Mouse (Mus musculus) adrenal gland, postnatal 4 days (tissue): ENCODE results near the gene Trim47. TPM values are rescaled to one million over a fixed set of nuclear protein-coding genes. Genes with fewer than 3 reads are reported as not detected.

Experiments used
- DNase-seq, 2 experiments: peaks; one replicate each; pipeline ENCODE4 v3.0.0; 2021 to 2022; ENCODE audit warnings: low spot score in 2 of 2, mixed read lengths in 2 of 2
- total RNA-seq, 2 experiments: library from RNA; stranded (reverse); gene quantifications; 2 replicates each; pipeline ENCODE4 v1.2.3; 2021

Trim47 gene
- total RNA-seq, 2 experiments from 2014 or later: 21.3 to 23.9 TPM

DNA sequence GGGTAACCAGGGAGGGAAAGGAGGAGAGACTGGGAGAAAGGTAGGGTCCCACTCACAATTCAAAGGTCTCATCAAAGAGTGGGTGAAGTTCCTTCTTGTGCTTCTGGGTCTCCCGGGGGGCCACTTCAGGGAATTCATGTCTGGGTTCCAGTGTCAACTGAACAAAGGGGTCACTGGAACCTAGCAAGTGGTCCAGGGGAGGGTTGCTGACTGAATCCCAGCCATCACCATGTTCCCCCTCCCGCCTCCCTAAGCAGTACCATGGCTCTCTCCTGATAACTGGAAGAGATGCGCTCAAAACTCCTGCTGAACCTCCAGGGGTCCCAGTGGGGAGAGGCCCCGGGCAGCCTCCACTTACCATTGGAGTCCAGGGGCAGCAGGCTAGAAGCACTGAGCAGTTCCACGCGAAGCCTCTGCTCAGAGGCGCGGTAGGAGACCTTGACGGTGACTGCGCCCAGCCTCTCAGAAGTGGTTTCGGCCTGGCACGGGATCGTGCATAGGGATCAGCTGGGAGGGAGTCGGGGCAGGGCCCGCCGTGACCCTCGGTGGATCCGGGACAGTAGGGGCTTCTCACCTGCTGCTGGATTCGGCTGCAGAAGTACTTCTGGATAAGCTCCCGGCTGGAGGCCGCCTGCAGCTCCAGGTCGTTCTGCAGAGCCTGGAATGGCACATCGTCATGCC, 62.7 kb downstream of the Trim47 start:
- DNase-seq: no peak

DNA sequence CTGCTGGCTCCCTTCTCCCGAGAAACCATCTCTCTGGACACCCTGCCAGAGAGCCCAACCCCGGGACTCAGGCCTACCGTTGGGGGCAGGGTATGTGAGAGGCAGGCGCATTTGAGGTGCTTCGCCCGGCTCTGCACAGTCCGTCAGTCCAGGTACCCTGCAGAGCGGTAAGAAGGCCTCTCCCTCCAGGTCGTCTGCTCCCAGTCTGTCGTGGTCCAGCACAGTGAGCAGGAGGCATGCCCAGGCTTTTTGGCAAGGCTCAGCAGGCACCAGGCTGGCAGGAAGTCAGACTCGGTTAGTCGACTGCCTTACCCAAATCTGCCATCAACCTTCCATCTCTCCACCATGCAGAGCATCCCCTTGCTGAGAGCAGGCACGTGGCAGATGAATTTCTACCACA, 63.4 kb downstream of the Trim47 start:
- DNase-seq: no peak

DNA sequence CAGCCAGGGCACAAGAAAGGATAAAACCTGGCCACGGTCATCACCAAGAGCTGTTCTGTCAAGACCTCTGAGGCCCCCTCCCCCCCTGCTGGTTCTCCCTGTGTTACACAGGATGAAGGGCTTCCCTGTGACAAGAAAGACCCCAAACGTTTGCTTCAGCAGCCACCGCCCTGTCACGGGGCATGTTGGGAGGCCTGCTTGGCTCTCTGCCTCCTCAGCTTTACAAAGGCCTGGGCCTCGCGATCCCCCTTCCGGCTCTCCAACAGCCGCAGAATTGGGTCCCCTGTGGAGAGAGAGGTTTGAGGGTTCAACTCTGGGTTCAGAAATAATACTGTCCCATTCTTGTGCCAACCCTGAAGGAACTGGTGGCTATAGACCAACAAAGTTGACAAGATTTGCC, 64.5 kb downstream of the Trim47 start:
- no peak for DNase-seq

DNA sequence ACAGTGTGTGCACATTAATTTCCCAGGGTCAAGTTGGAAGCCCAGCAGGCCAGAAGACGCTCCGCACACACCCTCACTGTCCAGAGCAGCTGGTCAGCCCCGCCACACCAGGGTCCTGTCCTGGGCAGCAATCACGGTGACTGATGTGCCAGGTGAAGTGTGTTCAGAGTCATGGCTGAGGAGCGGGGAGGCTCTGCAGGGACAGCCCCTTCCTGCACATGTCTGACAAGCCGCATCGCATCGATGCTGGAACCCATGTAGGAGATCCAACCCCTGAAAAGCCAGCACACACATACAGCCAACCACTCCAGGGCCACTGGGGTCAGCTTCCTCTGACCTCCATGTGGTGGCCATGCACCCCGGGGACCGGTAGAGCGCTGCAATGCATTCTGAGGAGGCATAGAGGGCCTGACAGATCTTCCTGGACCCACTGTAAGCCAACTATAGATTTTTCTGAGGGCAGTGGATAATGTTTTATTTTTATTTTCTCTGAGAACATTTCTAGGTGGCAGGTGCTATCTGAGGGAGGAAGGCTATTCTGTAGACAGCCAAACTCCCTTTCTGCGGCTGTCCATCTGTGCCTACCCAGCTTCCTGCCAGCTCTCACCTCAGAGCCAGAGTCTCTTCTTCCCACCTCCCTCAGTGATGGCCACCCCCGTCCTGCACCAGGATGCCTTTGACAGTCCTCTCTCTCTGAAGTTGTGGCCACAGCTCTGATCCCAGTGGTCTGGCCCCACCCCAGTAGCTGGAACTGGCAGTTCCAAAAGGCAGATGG, 65.2 kb downstream of the Trim47 start:
- DNase-seq: no peak

DNA sequence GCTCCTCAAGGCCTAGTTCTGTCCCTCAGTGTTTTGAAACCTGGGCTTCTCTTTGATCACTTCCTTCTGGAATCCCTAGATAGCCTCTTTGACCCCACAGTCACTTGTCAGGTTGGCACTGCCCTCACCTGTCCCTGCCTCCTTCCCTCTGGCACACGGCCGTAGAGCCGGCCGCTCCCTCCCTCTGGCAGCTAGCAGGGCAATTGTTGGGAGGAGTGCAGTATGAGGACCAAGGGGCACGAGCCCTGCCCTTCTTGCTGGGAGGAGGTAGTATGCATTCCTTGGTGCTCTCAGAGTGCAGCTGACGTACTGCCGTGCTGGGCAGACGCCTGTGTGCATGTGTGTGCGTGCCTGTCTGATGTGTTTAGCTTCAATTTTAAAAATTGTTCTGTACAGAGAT, 66.4 kb downstream of the Trim47 start:
- DNase-seq: no peak

DNA sequence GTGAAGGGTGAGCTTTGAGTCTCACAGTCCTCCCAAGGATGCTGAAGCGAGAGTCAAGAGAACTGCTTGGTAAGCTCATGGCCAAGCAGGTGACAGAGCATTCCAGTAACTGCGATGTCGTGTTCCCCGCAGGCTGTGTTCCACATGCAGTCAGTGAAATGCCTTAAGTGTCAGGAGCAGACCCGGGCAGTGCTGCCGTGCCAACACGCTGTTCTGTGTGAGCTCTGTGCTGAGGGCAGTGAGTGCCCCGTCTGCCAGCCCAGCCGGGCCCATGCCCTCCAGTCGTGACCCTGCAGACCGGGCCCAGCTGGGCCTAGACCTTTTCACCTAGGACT, 67.4 kb downstream of the Trim47 start:
- no peak for DNase-seq

DNA sequence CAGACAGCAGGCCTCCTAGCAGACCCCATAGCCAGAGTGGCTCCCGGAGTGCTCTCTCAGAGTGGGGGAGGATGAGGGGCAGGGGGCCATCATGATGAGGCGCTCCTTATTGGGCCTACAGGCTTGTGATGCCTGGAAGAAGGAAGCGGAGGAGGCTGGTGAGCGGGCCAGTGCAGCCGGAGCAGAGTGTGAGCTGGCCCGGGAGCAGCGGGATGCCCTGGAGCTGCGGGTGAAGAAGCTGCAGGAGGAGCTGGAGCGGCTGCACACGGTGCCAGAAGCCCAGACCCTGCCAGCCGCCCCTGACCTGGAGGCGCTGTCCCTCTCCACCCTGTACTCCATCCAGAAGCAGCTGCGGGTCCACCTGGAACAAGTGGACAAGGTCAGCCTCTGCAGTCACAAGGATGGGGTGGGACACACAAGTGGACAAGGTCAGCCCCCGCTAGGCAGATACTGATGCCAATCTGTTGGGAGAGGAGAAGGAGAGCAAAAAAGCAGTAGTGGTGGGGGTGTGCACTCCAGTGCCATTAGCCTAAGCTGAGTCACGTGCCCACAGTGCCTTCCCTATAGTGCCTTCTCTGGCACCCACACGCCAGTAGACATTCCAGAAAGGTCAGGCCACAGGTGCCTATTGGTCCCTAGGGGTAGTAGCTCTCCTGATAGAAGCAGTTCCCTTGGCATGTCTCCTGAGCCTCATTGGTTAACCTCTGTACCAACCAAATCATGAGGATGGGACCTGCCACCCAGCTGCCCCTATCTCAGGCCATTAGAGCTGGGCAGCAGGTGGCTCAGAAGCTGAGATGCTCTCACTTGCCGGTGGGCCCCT, 67.9 kb downstream of the Trim47 start:
- no peak for DNase-seq

DNA sequence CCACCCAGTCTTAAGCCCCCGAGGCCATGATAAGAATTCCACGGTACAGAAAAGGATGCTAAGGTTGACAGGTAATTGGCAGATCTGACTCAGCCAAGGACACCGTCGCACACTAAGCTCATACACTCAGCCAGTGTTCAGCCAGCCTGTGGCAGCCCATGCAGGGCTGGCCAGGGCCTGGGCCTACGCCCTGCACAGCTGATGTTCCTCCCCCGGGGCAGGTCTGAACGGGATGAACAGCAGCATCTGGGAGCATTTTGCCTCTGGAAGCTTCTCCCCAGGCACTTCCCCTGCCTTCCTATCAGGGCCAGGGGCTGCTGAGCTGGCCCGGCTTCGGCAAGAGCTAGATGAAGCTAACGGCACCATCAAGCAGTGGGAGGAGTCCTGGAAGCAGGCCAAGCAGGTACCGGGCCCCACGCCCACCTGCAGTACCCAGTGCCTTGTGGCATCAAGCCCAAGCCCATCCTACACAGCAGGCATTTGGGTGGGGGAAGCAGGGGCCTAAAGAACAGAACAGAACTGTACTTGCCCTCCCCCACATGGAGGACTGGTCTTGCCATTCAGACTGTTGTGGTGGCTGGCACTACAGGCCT, 68.9 kb downstream of the Trim47 start:
- no peak for DNase-seq

DNA sequence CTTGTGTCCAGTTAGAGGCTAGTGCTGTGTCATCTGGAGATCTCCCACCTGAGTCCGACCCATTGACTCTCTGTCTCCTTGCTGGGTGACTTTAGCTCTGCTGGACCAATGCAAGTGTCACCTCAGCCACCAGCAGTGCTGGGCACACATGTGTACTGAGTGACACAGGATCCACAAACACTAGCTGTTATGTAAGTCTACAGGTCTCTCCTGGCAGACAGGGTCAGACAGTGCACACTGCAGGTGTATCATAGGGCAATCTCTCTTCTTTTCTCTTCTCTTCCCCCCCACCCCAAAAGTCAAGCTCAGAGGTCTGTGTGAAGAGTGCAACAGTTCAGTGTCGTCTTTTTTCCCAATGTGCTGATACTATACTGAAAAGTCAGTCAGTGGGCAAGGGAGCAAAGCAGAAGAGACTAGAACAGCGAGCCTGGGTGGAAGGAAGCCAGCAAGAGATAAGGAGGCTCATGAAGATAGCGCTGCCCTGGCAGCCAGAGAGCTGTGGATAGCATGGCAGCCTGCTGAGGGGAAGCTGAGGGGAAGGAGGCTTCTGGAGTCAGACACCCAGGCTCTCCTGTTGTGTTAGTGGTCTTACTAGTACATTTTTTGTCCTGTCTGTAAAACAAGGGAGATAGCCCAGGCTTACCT, 69.7 kb downstream of the Trim47 start:
- DNase-seq: no peak

DNA sequence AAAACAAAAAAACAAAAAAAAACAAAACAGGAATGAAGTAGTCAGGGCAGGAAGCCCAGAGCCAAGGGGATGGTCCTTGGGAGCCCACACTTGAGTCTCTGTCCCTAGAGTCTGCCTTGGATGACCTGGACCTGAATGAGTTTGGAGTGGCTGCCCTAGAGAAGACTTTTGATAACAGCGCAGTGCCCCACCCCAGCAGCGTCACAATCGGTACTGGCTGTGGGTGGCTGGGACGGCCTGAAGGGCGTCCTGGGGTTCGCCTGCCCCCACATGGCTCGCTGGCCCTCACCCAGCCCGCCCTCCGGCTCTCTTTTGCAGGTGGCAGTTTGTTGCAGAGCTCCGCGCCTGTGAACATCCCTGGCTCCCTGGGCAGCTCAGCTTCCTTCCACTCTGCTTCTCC, 71.1 kb downstream of the Trim47 start:
- DNase-seq: no peak

Other genes starting within 250 kb of the Trim47 start
- 1 to 10 TPM; 2.1 to 2.3 TPM for gene Smim5, start 227.2 kb downstream of the Trim47 start, total RNA-seq
- 1 to 10 TPM in 1 of 2 experiments, not detected in 1; 1.8 TPM for gene Smim6, start 215.2 kb downstream of the Trim47 start, total RNA-seq
- gene Sap30bp, start 193.9 kb downstream of the Trim47 start, total RNA-seq: 10 to 100 TPM; 44.9 to 51.5 TPM
- gene Recql5, start 193.7 kb downstream of the Trim47 start, total RNA-seq: 10 to 100 TPM; 28.6 to 28.8 TPM
- 1 to 10 TPM; 5.0 to 8.7 TPM for gene Itgb4, start 152.5 kb downstream of the Trim47 start, total RNA-seq
- gene Galk1, start 114.5 kb downstream of the Trim47 start, total RNA-seq: 10 to 100 TPM; 70.2 to 88.6 TPM
- gene H3f3b, start 99.2 kb downstream of the Trim47 start, total RNA-seq: 100 to 1,000 TPM; 751 to 846 TPM
- gene Unk, start 96.9 kb downstream of the Trim47 start, total RNA-seq: 10 to 100 TPM; 41.3 to 45.5 TPM
- gene Unc13d, start 49.2 kb downstream of the Trim47 start, total RNA-seq: 1 to 10 TPM; 1.1 to 2.4 TPM
- gene Wbp2, start 40.2 kb downstream of the Trim47 start, total RNA-seq: 100 to 1,000 TPM; 126 to 136 TPM
- 1 to 10 TPM; 8.2 to 8.5 TPM for gene Trim65, start 3.9 kb upstream of the Trim47 start, total RNA-seq
- 10 to 100 TPM; 75.4 to 81.6 TPM for gene Mrpl38, start 11.7 kb upstream of the Trim47 start, total RNA-seq
- gene Fbf1, start 41.0 kb upstream of the Trim47 start, total RNA-seq: 10 to 100 TPM; 57.7 to 63.5 TPM
- gene Ten1, start 71.6 kb upstream of the Trim47 start, total RNA-seq: 10 to 100 TPM; 31.6 to 32.9 TPM
- 100 to 1,000 TPM; 100 to 111 TPM for gene Acox1, start 71.8 kb upstream of the Trim47 start, total RNA-seq
- gene Evpl, start 110.9 kb upstream of the Trim47 start, total RNA-seq: 1 to 10 TPM; 2.2 to 4.3 TPM
- 10 to 100 TPM; 79.7 to 81.2 TPM for gene Srp68, start 147.0 kb upstream of the Trim47 start, total RNA-seq
- under 1 TPM; 0.20 to 0.28 TPM for gene Galr2, start 153.7 kb upstream of the Trim47 start, total RNA-seq
- 10 to 100 TPM; 80.2 to 88.5 TPM for gene Exoc7, start 180.0 kb upstream of the Trim47 start, total RNA-seq
- gene Foxj1, start 208.2 kb upstream of the Trim47 start, total RNA-seq: under 1 TPM; 0.37 to 0.90 TPM